Mouse (Mus musculus): ENCODE data around the gene Bod1l. TPM values are rescaled to one million over a fixed set of nuclear protein-coding genes. Genes with fewer than 3 reads are reported as not detected.

The Bod1l gene
- 20.7 and 23.5 TPM in 2 replicates for polyA plus RNA-seq (2014; fragmentation: Nextera tagmentation; extraction: Ambion mirVana)

DNA sequence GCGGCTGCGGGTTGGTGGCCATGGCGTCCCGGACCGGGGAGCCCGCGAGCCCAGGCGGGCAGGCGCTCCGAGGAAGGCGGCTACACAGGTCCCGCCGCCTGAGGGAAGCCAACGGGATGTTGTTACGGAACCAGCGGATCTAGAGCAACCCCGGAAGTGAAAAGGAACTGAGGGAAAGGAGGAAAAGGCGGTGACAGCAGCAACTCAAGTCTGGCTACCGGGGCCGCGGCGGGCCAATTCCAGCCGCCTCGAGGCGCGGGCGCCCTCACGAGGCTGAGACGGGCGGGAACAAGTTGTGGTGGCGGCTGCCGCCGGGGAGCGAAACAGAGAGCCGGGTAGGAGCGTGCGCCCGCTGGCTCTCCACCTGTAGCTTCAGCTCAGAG lies at the start of gene Bod1l:
Gene Bod1l, minus strand, starts transcription at position 169 of the 383 bp plus-strand sequence.
- WGBS: 0% methylated on average over 20 of the region's 38 CpGs
- H3K9ac ChIP-seq (ENCODE audit: low read depth, low read length): peak within 1 kb of the TSS; percentile 97

DNA sequence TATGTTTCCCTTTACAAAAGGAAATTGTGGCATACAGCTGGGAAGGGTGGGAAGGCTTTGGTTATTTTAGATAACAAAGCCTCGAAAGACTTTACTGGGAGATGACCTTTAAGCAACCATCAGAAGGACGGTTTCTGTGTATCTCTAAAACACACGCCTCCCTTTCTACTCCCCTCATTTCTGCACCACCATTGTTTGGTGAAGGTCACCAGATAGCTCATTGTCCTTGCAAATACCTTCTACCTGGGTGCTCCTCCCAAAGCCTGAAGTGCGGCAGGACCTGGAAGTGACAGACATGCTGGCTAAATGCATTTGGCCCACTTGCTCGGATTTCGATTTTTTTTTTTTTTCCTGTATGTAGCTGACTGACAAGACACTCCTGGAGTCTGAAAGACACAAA lies 49.2 kb upstream of the Bod1l start:
- H3K27me3 ChIP-seq (replicated peaks; ENCODE audit: control insufficient read depth, insufficient read depth, low read length): no peaks in the 10 kb centered on the region
- H3K9me3 ChIP-seq (ENCODE audit: control insufficient read depth, low read length): no peaks in the 10 kb centered on the region

More for the DNA sequence above, at the start of gene Bod1l:
- ATAC-seq (ENCODE audit: low read depth) (peak; percentile 97), DNase-seq (ENCODE audit: low spot score) (peak; percentile 97)
- Histone ChIP-seq H3K4me2 (ENCODE audit: low read depth, low read length) (peak within 1 kb of the TSS; percentile 86), H3K36me3 (ENCODE audit: control insufficient read depth, insufficient read depth, low read length) (no peaks in the 10 kb centered on the region), H3K9me3 (ENCODE audit: control insufficient read depth, low read length) (no peaks in the 10 kb centered on the region), H3K4me1 (ENCODE audit: control insufficient read depth, insufficient read depth, low read length) (peaks cover 8% of the 10 kb centered on the region), H3K4me3 (ENCODE audit: low read depth, low read length) (peak within 1 kb of the TSS; percentile 98), H3K27me3 (replicated peaks; ENCODE audit: control insufficient read depth, insufficient read depth, low read length) (no peaks in the 10 kb centered on the region), H3K27ac (replicated peaks; ENCODE audit: low read depth, low read length) (peak within 1 kb of the TSS; percentile 70)

DNA sequence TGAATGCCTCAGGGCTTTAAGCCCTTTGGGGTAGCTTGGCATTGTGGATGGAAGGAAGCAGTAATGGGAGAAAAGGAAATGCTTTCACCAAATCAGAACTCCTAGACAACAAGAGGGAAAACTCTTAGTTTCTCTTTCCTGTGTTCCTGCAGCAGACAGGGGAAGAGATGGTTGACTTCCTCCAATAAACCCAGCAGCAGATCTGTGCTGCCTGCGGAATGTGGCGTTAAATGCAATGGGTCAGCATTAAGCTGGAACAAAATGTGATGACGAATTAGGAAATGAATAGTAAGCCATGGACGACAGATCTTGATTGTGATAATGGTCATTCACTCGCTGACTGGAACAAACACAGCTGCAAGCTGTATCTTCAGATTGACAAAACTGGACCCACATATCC lies 46.8 kb upstream of the Bod1l start:
- Histone ChIP-seq H3K9ac (ENCODE audit: low read depth, low read length) (no peak overlapping the region), H3K4me2 (ENCODE audit: low read depth, low read length) (no peak overlapping the region), H3K27ac (replicated peaks; ENCODE audit: low read depth, low read length) (no peak overlapping the region), H3K9me3 (ENCODE audit: control insufficient read depth, low read length) (no peaks in the 10 kb centered on the region), H3K27me3 (replicated peaks; ENCODE audit: control insufficient read depth, insufficient read depth, low read length) (no peaks in the 10 kb centered on the region), H3K36me3 (ENCODE audit: control insufficient read depth, insufficient read depth, low read length) (no peaks in the 10 kb centered on the region), H3K4me3 (ENCODE audit: low read depth, low read length) (no peak overlapping the region), H3K4me1 (ENCODE audit: control insufficient read depth, insufficient read depth, low read length) (0 out of 2 replicates have a peak, but pooled peaks cover 2% of the 10 kb centered on the region)
- 74% methylated on average over 5 of the region's 5 CpGs for WGBS
- ATAC-seq (ENCODE audit: low read depth): no peak
- DNase-seq (ENCODE audit: low spot score): no peak

More for the DNA sequence above, 49.2 kb upstream of the Bod1l start:
- Histone ChIP-seq H3K4me2 (ENCODE audit: low read depth, low read length) (no peak overlapping the region), H3K27ac (replicated peaks; ENCODE audit: low read depth, low read length) (no peak overlapping the region), H3K9ac (ENCODE audit: low read depth, low read length) (no peak overlapping the region), H3K36me3 (ENCODE audit: control insufficient read depth, insufficient read depth, low read length) (no peaks in the 10 kb centered on the region), H3K4me1 (ENCODE audit: control insufficient read depth, insufficient read depth, low read length) (0 out of 2 replicates have a peak, but pooled peaks cover 2% of the 10 kb centered on the region), H3K4me3 (ENCODE audit: low read depth, low read length) (no peak overlapping the region)
- no peak for ATAC-seq (ENCODE audit: low read depth)
- no peak for DNase-seq (ENCODE audit: low spot score)
- 77% methylated on average over 6 of the region's 6 CpGs for WGBS

- Histone ChIP-seq H3K27ac (replicated peaks; ENCODE audit: low read depth, low read length) (no peak overlapping the region), H3K4me1 (ENCODE audit: control insufficient read depth, insufficient read depth, low read length) (0 out of 2 replicates have a peak, but pooled peaks cover 2% of the 10 kb centered on the region), H3K4me2 (ENCODE audit: low read depth, low read length) (no peak overlapping the region), H3K4me3 (ENCODE audit: low read depth, low read length) (no peak overlapping the region), H3K9ac (ENCODE audit: low read depth, low read length) (no peak overlapping the region), H3K27me3 (replicated peaks; ENCODE audit: control insufficient read depth, insufficient read depth, low read length) (no peaks in the 10 kb centered on the region), H3K9me3 (ENCODE audit: control insufficient read depth, low read length) (no peaks in the 10 kb centered on the region), H3K36me3 (ENCODE audit: control insufficient read depth, insufficient read depth, low read length) (no peaks in the 10 kb centered on the region)
- WGBS: 81% methylated on average over 8 of the region's 8 CpGs
- ATAC-seq (ENCODE audit: low read depth) (no peak), DNase-seq (ENCODE audit: low spot score) (no peak)
Measured at GRCm38 (mm10) chr5:41889245-41889849, 45.2 kb upstream of the Bod1l start.

DNA sequence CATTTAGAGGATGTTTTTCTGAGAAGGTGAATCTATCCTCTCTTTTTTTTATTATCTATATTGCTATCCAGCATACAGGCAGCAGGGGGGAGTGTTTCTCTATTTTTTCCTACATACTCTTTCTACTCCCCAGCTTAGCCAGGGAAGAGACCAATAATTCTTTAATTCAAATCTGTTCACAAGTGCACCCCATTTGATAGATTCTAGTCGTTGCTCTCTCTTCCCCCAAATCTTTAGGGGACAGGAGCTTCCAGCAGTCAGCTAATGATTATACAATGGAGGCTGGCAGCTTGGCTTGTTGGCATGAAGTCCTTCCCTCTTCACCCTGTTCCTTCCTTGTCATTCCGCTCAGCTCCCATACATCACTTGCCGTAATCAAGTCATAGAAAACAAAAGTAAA lies 44.7 kb upstream of the Bod1l start:
- ATAC-seq (ENCODE audit: low read depth): no peak
- no peak overlapping the region for H3K27ac ChIP-seq (replicated peaks; ENCODE audit: low read depth, low read length)
- H3K9me3 ChIP-seq (ENCODE audit: control insufficient read depth, low read length): no peaks in the 10 kb centered on the region
- no peak overlapping the region for H3K4me3 ChIP-seq (ENCODE audit: low read depth, low read length)
- no peak overlapping the region for H3K4me2 ChIP-seq (ENCODE audit: low read depth, low read length)
- peak; percentile 20 for DNase-seq (ENCODE audit: low spot score)
- no peaks in the 10 kb centered on the region for H3K36me3 ChIP-seq (ENCODE audit: control insufficient read depth, insufficient read depth, low read length)
- no peak overlapping the region for H3K9ac ChIP-seq (ENCODE audit: low read depth, low read length)
- 60% methylated on average over 3 of the region's 3 CpGs for WGBS
- 0 out of 2 replicates have a peak, but pooled peaks cover 2% of the 10 kb centered on the region for H3K4me1 ChIP-seq (ENCODE audit: control insufficient read depth, insufficient read depth, low read length)
- H3K27me3 ChIP-seq (replicated peaks; ENCODE audit: control insufficient read depth, insufficient read depth, low read length): no peaks in the 10 kb centered on the region

- Histone ChIP-seq H3K27me3 (replicated peaks; ENCODE audit: control insufficient read depth, insufficient read depth, low read length) (no peaks in the 10 kb centered on the region), H3K9ac (ENCODE audit: low read depth, low read length) (no peak overlapping the region), H3K4me3 (ENCODE audit: low read depth, low read length) (no peak overlapping the region), H3K27ac (replicated peaks; ENCODE audit: low read depth, low read length) (no peak overlapping the region), H3K9me3 (ENCODE audit: control insufficient read depth, low read length) (no peaks in the 10 kb centered on the region), H3K4me2 (ENCODE audit: low read depth, low read length) (no peak overlapping the region), H3K36me3 (ENCODE audit: control insufficient read depth, insufficient read depth, low read length) (no peaks in the 10 kb centered on the region), H3K4me1 (ENCODE audit: control insufficient read depth, insufficient read depth, low read length) (0 out of 2 replicates have a peak, but pooled peaks cover 2% of the 10 kb centered on the region)
- 12% methylated on average over 4 of the region's 4 CpGs for WGBS
- peak; percentile 65 for DNase-seq (ENCODE audit: low spot score)
- no peak for ATAC-seq (ENCODE audit: low read depth)
Measured at GRCm38 (mm10) chr5:41887738-41888137, 43.6 kb upstream of the Bod1l start.

- Histone ChIP-seq H3K9me3 (ENCODE audit: control insufficient read depth, low read length) (no peaks in the 10 kb centered on the region), H3K9ac (ENCODE audit: low read depth, low read length) (no peak overlapping the region), H3K36me3 (ENCODE audit: control insufficient read depth, insufficient read depth, low read length) (no peaks in the 10 kb centered on the region), H3K4me2 (ENCODE audit: low read depth, low read length) (no peak overlapping the region; the same call in 1 of the 2 replicates), H3K4me3 (ENCODE audit: low read depth, low read length) (no peak overlapping the region), H3K4me1 (ENCODE audit: control insufficient read depth, insufficient read depth, low read length) (no peaks in the 10 kb centered on the region), H3K27ac (replicated peaks; ENCODE audit: low read depth, low read length) (no peak overlapping the region), H3K27me3 (replicated peaks; ENCODE audit: control insufficient read depth, insufficient read depth, low read length) (no peaks in the 10 kb centered on the region)
- WGBS: 23% methylated on average over 12 of the region's 12 CpGs
- DNase-seq (ENCODE audit: low spot score) (peak; percentile 80), ATAC-seq (ENCODE audit: low read depth) (no peak)
Measured at GRCm38 (mm10) chr5:41884563-41884962, 40.4 kb upstream of the Bod1l start.

DNA sequence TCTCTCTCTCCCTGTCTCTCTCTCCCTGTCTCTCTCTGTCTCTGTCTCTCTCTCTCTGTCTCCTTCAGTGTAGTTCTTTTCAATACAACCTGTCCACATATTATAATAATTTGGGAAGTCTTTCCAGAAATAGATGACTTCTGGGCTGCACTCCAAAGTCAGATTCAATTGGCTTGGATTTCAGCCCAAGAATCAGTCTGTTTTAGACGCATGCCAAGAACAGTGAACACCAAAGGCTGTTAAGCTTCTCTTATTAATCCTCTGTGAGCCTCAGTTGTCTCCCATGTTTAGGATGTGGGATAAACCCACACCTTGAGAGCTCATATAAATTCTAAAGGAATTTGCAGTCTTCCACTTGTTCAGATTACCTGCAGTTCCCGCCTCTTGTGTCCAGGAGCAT lies 27.0 kb upstream of the Bod1l start:
- no peaks in the 10 kb centered on the region for H3K9me3 ChIP-seq (ENCODE audit: control insufficient read depth, low read length)
- ATAC-seq (ENCODE audit: low read depth) (0 out of 2 replicates have a peak, but pooled peaks have one; percentile 22), DNase-seq (ENCODE audit: low spot score) (peak; percentile 81)
- no peak overlapping the region for H3K4me2 ChIP-seq (ENCODE audit: low read depth, low read length)
- H3K36me3 ChIP-seq (ENCODE audit: control insufficient read depth, insufficient read depth, low read length): no peaks in the 10 kb centered on the region
- H3K27ac ChIP-seq (replicated peaks; ENCODE audit: low read depth, low read length): no peak overlapping the region
- no peak overlapping the region for H3K9ac ChIP-seq (ENCODE audit: low read depth, low read length)
- no peaks in the 10 kb centered on the region for H3K27me3 ChIP-seq (replicated peaks; ENCODE audit: control insufficient read depth, insufficient read depth, low read length)
- no peak overlapping the region for H3K4me3 ChIP-seq (ENCODE audit: low read depth, low read length)
- no peaks in the 10 kb centered on the region for H3K4me1 ChIP-seq (ENCODE audit: control insufficient read depth, insufficient read depth, low read length)
- 56% methylated on average over 2 of the region's 2 CpGs for WGBS

- H3K9me3 ChIP-seq (ENCODE audit: control insufficient read depth, low read length): no peaks in the 10 kb centered on the region
- no peaks in the 10 kb centered on the region for H3K36me3 ChIP-seq (ENCODE audit: control insufficient read depth, insufficient read depth, low read length)
- H3K9ac ChIP-seq (ENCODE audit: low read depth, low read length): no peak overlapping the region
- no peak overlapping the region for H3K4me3 ChIP-seq (ENCODE audit: low read depth, low read length)
- no peak overlapping the region for H3K4me2 ChIP-seq (ENCODE audit: low read depth, low read length)
- no peaks in the 10 kb centered on the region for H3K4me1 ChIP-seq (ENCODE audit: control insufficient read depth, insufficient read depth, low read length)
- no peaks in the 10 kb centered on the region for H3K27me3 ChIP-seq (replicated peaks; ENCODE audit: control insufficient read depth, insufficient read depth, low read length)
- 84% methylated on average over 2 of the region's 2 CpGs for WGBS
- ATAC-seq (ENCODE audit: low read depth) (no peak), DNase-seq (ENCODE audit: low spot score) (no peak)
- no peak overlapping the region for H3K27ac ChIP-seq (replicated peaks; ENCODE audit: low read depth, low read length)
Measured at GRCm38 (mm10) chr5:41855781-41856180, 11.7 kb upstream of the Bod1l start.

Measured in embryonic facial prominence, embryonic 14.5 days (tissue).